Mouse (Mus musculus) G1E (cell line): Measurements from ENCODE around the gene Tet3. TPM values are rescaled to one million over a fixed set of nuclear protein-coding genes. Genes with fewer than 3 reads are reported as not detected.
A peak's percentile ranks its signal among the peaks of the same experiment; 100 is the strongest.

Source experiments
- ATAC-seq: 2 replicates; pipeline ENCODE4 v1.8.0; 2016; ENCODE audit warnings: mild to moderate bottlenecking; ENCODE audit not compliant: insufficient number of reproducible peaks, poor library complexity, low FRiP score, severe bottlenecking; ENCODE audit errors: extremely low read depth
- DNase-seq: peaks from one replicate; pipeline ENCODE4 v3.0.0; 2012; ENCODE audit warnings: low spot score
- H3K27me3 ChIP-seq: 2 replicates; pipeline ENCODE4 v1.6.1; 2012; ENCODE audit warnings: mild to moderate bottlenecking, low read length, inconsistent platforms; ENCODE audit not compliant: insufficient read depth
- H3K36me3 ChIP-seq: replicated peaks from 2 replicates; pipeline ENCODE3; 2012; ENCODE audit warnings: mild to moderate bottlenecking, inconsistent platforms
- H3K4me1 ChIP-seq: 2 replicates; pipeline ENCODE4 v1.6.1; 2012; ENCODE audit warnings: low read depth, low read length, inconsistent platforms, mixed read lengths; ENCODE audit not compliant: insufficient read depth
- H3K4me3 ChIP-seq: 2 replicates; pipeline ENCODE4 v1.5.1; 2012; ENCODE audit warnings: low read depth, mild to moderate bottlenecking, inconsistent platforms, low read length, moderate library complexity, mixed read lengths
- H3K9me3 ChIP-seq: replicated peaks from 2 replicates; pipeline ENCODE4 v1.6.1; 2012; ENCODE audit warnings: inconsistent platforms
- CTCF ChIP-seq: IDR thresholded peaks from 2 replicates; pipeline ENCODE4 v1.5.1; 2012; ENCODE audit warnings: low read depth, low read length, inconsistent platforms, mixed read lengths
- GATA1 ChIP-seq: IDR thresholded peaks from 2 replicates; pipeline ENCODE4 v1.6.1; 2012; ENCODE audit warnings: borderline replicate concordance, low read length, inconsistent platforms, mixed read lengths
- GATA2 ChIP-seq: IDR thresholded peaks from 2 replicates; pipeline ENCODE4 v1.6.1; 2012; ENCODE audit warnings: low read depth, low read length, inconsistent platforms, borderline replicate concordance
- POLR2AphosphoS5 ChIP-seq: IDR thresholded peaks from 2 replicates; pipeline ENCODE4 v1.6.1; 2012; ENCODE audit warnings: low read depth, low read length, inconsistent platforms; ENCODE audit not compliant: insufficient replicate concordance
- TAL1 ChIP-seq: conservative IDR thresholded peaks from 2 replicates; pipeline ENCODE4 v1.6.1; 2012; ENCODE audit warnings: low read depth, low read length, inconsistent platforms, mixed read lengths
- polyA plus RNA-seq: library from polyadenylated mRNA; stranded (reverse); fragments of >175 nt; gene quantifications from 2 replicates; pipeline ENCODE4 v1.2.3, GENCODE M21; 2012
- total RNA-seq, 2 experiments: library from RNA; stranded (forward) in 1 of 2; stranded (reverse) in 1 of 2; fragments of 200-1000 nt in 1 of 2; fragments of >200 nt in 1 of 2; fragmentation: Nextera tagmentation in 1 of 2; gene quantifications; 2 replicates each; pipeline ENCODE4 v1.2.3; 2014 to 2017

The Tet3 gene
- total and polyA plus RNA-seq, 3 experiments: 17.6 to 94.9 (median 71.1) TPM

- DNase-seq (no peak), ATAC-seq (no peak)
- Histone ChIP-seq H3K9me3 (no peaks in the 10 kb centered on the region), H3K4me3 (no peak overlapping the region; the same call in 1 of the 2 replicates), H3K4me1 (peaks cover 71% of the 10 kb centered on the region), H3K36me3 (peaks cover 96% of the 10 kb centered on the region), H3K27me3 (no peaks in the 10 kb centered on the region)
- no peak for TF ChIP-seq GATA2
- no peak for TF ChIP-seq POLR2AphosphoS5
- no peak for TF ChIP-seq GATA1
- no peak for TF ChIP-seq CTCF
- TF ChIP-seq TAL1: no peak
Measured at GRCm38 (mm10) chr6:83354856-83355781, 103.8 kb downstream of the Tet3 start.

- TF ChIP-seq TAL1 (no peak), POLR2AphosphoS5 (no peak), GATA1 (no peak), CTCF (no peak), GATA2 (no peak)
- H3K4me1 ChIP-seq: peaks cover 86% of the 10 kb centered on the region
Measured at GRCm38 (mm10) chr6:83352666-83353410, 106.0 kb downstream of the Tet3 start.

GRCm38 (mm10) chr6:83351490-83352160 lies 107.3 kb downstream of the Tet3 start:
- DNase-seq (peak; percentile 81), ATAC-seq (peak; percentile 90)
- Histone ChIP-seq H3K9me3 (no peaks in the 10 kb centered on the region), H3K4me3 (peak overlapping the region; percentile 82; the same call in 1 of the 2 replicates), H3K36me3 (peaks cover 81% of the 10 kb centered on the region), H3K4me1 (peaks cover 82% of the 10 kb centered on the region), H3K27me3 (no peaks in the 10 kb centered on the region)
- TF ChIP-seq TAL1 (peak; percentile 97), GATA1 (no peak), CTCF (no peak), GATA2 (no peak), POLR2AphosphoS5 (no peak)

More at GRCm38 (mm10) chr6:83352666-83353410, 106.0 kb downstream of the Tet3 start:
- ATAC-seq (no peak), DNase-seq (no peak)
- peaks cover 88% of the 10 kb centered on the region for H3K36me3 ChIP-seq
- H3K4me3 ChIP-seq: peak overlapping the region; percentile 82
- no peaks in the 10 kb centered on the region for H3K27me3 ChIP-seq
- H3K9me3 ChIP-seq: no peaks in the 10 kb centered on the region

GRCm38 (mm10) chr6:83350851-83351405 lies 108.0 kb downstream of the Tet3 start:
- TF ChIP-seq GATA2 (no peak), CTCF (no peak), GATA1 (no peak), POLR2AphosphoS5 (no peak), TAL1 (no peak)
- Histone ChIP-seq H3K36me3 (peaks cover 74% of the 10 kb centered on the region), H3K4me3 (peak overlapping the region; percentile 82; the same call in 1 of the 2 replicates), H3K4me1 (peaks cover 77% of the 10 kb centered on the region), H3K27me3 (no peaks in the 10 kb centered on the region), H3K9me3 (no peaks in the 10 kb centered on the region)
- ATAC-seq: no peak
- DNase-seq: no peak

DNA sequence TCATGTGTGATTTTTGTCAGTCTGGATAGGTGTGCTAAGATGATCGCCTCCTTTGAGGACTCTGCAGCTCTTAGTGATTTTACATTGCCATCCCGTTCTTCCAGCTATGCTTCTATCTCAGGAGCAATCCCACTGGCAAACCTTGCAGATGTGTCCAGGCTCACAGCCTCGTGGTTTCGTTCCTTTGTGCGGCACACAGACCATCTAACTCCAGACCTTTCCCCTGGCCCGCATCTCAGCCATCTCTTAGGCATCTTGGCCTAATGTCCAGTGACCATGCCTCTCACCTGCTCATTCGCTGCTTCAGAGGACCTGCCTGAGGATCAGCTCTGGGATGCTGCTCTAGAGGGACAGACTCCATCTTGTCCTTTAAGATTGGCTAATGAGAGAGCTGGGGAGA lies 108.7 kb downstream of the Tet3 start:
- ATAC-seq: no peak
- H3K36me3 ChIP-seq: peaks cover 67% of the 10 kb centered on the region
- no peak for DNase-seq
- H3K27me3 ChIP-seq: no peaks in the 10 kb centered on the region
- no peaks in the 10 kb centered on the region for H3K9me3 ChIP-seq
- peak overlapping the region; percentile 82 for H3K4me3 ChIP-seq
- TF ChIP-seq CTCF (no peak), TAL1 (no peak), GATA2 (no peak), GATA1 (no peak), POLR2AphosphoS5 (no peak)
- peaks cover 73% of the 10 kb centered on the region for H3K4me1 ChIP-seq
